Mouse (Mus musculus) kidney, adult 11 months (tissue): ENCODE results near the gene Vps52.

Source experiments
- DNase-seq: peaks from one replicate; pipeline ENCODE4 v3.0.0; 2022

Gene Vps52

DNA sequence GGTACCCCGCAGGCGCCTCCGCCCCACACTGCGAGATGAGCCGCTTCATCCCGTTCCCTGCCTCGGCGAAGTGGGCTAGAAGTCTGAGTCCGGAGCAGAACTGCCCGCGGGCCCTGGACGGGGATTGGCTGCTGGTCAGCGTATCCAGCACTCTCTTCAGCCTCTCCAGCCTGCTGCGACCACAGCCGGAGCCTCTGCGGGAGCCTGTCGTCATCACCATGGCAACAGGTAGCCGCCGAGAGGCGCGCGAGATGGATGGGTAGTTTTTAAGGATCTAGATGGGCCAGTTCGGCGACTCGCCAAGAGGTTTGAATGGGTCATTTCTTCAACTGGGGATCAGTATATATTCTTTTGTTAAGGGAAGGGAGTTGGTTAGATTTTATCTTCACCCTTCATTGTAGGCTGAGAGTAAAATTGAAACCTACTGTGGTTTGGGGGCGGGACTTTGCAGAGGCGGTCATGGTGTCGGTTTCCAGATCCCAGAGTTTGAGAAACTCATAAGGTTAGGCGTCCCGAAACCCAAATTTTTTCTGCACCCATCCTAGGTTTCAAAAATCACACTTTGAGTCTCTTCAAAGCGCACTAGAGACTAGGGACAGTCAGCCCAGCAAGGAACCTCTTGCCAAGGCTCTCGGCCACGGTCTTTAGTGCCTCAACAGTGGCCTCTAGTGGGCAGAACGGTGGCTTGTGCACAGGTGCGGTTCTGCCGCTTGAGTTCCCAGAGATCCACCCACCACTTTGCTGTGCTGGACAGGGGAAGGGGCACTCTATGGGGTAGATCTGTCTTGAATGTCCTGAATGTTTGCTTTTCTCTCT lies 35.1 kb upstream of the Vps52 start:
- peak; percentile 82 for DNase-seq

DNA sequence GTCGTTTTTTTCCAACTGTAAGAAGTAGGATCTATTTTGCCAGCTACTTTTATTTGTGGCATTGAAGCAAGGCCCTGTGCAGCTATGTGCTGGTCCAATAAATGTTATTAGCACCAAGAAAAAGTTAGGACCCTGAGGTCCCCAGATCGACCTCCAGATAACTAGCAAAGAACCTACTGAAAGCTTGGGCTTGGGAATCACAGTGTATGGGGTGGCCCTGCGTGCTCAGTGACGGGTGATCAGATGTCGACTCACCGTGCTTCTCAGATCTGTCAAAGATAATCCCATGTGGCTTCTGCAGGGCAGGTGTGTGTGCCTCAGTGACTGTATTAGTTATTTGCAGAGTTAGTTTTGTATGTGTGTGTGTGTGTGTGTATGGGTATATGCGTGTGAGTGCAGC lies 34.3 kb upstream of the Vps52 start:
- DNase-seq, result no peak

DNA sequence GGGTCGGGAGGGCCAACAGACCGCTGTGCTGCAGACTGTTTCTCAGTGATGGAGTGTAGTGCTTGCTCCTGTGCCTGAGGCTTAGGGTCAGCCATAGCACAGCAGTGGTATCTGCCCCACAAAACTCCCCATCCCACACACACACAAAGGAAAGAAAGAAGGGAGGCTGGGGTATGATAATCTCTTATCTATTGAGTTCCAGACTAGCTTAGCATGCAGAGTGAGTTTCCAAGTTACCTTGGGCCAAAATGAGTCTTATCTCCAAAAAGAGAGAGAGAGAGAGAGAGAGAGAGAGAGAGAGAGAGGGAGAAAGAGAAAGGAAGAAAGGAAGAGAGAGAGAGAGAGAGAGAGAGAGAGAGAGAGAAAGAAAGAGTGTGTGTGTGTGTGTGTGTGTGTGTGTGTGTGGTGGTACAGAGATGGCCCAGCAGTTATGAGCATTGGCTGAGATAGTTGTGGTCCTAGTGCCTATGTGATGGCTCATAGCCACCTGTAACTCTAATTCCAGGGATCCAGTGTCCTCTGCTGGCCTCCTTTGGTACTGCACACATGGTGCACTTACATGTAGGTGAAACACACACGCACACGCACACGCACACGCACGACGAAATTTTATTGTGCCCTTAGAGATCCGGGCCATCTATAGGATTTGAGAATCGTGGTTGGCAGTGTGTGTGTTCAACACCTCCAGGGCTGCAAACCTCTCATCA lies 30.9 kb upstream of the Vps52 start:
- DNase-seq, result no peak

DNA sequence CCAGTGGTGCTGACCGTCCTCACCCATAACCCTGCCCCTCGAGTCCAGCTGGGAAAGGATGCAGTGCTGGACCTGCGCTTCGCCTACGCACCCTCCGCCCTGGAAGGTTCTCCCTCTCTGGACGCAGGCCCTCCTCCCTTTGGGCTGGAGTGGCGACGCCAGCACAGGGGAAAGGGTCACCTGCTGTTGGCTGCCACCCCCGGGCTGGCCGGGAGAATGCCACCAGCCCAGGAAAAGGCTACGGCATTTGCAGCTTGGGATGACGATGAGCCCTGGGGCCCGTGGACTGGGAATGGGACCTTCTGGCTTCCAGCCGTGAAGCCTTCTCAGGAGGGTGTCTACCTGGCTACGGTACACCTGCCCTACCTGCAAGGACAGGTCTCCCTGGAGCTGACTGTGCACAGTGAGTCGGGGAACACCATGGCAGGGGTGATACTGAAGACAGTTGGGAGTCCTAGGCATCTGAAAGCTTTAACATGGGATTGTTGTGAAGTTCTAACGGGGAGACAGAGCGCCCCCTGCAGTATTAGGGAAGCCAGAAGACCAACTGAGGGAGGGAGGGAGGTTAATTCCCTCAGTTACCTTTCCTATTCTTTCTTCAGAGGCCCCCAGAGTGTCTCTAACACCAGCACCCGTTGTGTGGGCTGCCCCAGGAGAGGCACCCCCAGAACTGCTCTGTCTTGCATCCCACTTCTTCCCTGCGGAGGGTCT lies 30.1 kb upstream of the Vps52 start:
- DNase-seq, result no peak

DNA sequence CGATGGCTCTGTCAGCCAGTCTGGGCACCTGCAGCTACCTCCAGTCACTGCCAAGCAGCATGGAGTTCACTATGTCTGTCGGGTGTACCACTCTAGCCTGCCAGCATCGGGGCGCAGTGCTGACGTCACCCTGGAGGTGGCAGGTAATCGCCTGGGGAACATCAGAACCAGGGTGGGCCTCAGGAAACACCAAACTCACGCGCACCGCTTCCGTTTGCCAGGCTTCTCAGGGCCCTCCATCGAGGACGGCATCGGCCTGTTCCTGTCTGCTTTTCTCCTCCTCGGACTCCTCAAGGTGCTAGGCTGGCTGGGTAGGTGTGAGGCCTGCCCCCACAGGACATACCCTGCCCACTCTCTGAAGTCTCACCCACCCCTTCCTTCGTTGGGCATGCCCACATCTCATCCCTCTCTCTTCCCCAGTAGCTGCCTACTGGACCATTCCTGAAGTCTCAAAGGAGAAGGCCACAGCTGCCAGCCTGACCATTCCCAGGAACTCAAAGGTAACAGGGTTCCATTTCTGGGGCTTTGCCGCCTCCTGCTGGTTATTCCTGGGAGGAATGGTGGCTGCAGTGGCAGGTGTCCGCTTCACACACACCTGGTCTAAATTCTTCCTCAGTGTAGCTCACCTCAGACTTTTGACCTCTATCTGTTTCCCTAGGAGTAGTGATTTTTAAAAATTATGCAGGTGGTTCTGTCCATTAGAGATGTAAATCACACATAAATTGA lies 29.2 kb upstream of the Vps52 start:
- no peak for DNase-seq

DNA sequence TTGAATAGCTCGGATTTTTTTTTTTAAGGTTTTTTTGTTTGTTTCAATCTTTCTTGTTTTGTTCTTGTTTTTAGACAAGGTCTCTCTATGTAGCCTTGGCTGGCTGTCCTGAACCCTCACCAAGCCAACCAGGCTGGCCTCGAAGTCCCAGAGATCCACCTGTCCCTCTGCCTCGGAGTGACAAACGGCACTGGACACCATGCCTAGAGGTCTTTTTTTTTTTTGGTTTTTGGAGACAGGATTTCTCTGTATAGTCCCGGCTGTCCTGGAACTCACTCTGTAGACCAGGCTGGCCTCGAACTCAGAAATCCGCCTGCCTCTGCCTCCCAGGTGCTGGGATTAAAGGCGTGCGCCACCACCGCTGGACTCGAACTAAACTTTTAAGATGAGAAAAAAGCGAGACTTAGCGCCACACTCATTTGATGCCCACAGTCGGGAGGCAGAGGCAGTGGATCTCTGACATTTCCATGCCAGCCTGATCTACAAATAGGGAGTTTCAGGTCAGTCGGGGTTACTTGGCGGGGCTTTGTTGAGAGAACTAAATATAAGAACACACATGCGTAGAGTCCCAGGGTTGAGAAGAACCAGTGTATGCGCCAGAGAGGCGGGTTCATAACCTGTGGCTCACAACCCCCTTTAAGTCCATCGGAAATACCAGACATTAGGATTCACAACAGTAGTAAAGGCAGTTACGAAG lies 27.2 kb upstream of the Vps52 start:
- DNase-seq, result no peak

DNA sequence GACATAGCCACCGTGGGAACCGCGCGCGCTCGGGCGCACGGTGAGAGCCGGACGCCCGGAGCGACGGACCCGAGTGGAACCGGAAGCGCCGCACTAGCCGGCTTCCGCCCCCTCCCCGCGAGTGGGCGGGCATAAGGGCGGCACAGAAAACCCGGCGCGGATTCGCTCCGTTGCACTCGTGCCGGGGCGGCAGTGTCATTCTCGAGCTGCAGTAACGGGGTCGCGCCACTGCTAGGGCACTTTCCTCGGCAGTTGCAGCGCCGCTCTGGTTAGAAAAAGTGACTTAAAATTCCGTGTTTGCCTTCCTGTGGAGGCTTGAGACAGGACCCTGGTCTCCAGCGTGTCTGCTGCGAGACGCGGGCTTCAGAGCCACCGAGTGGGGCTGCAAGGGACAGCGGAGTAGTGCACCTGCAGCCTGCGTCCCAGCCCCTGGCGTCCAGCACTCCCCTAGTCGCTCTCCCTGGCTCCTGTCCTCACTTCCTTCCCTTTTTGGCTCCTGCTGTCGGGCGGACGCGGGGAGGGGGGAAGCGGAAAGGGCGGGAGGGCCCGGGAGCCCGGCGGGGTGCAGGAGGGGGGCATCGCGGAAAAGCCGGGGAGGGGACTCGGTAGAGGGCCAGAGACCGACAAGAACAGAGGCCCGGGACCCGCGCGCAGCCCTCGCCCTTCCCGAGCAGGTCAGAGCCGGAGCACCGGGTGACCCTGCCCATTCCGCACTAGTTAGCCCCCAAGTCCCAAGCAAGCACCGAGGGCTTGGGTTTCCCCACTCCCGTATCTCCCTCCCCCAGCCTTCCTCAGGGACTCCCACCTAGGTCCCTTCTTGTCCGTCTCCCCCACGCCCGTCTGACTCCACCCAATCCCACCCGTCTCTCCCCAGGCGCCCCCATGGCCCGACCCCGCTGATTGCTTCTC lies 26.0 kb upstream of the Vps52 start, which contains the start of gene Rgl2:
Gene Rgl2, plus strand, starts transcription at position 173 of the 909 bp plus-strand sequence.
- DNase-seq, result peak; percentile 84

DNA sequence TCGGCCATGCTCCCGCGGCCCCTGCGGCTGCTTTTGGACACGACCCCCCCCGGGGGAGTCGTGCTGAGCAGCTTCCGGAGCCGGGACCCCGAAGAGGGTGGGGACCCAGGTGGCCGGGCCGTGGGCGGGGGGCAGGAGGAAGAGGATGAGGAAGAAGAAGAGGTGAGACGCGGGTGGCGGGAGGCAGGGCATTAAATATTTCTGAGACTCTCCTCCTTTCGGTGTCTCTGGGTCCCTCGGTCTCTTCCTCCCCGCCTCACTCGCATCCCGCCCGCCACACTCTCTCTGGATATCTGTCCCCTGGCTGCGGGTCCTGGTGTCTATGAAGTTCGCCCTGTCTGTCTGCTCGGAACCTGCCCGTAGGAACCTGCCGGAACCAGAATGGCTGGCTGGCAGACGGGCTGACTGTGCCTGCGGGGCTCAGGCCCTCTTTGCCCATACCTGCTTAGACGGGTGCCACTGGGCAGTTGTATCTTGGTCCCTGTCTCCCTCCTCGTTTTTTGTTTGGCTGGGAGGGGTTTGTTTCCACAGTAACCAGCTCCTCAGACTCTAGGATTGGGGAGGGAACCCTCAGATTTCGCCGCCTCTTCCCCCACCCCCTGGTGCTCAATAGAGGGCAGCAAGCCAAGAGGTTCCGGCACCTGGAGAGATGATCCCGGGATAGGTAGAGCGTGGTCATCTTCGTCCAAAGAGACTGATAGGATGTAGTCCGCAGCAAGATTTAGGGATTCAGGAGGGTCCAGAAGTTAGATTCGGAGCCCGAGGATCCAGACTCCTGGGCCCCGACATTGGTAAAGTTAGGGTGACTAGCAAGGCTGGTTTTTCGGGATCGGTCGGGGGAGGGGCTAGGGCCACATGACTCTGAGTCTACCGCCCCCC lies 25.1 kb upstream of the Vps52 start:
- peak; percentile 79 for DNase-seq

DNA sequence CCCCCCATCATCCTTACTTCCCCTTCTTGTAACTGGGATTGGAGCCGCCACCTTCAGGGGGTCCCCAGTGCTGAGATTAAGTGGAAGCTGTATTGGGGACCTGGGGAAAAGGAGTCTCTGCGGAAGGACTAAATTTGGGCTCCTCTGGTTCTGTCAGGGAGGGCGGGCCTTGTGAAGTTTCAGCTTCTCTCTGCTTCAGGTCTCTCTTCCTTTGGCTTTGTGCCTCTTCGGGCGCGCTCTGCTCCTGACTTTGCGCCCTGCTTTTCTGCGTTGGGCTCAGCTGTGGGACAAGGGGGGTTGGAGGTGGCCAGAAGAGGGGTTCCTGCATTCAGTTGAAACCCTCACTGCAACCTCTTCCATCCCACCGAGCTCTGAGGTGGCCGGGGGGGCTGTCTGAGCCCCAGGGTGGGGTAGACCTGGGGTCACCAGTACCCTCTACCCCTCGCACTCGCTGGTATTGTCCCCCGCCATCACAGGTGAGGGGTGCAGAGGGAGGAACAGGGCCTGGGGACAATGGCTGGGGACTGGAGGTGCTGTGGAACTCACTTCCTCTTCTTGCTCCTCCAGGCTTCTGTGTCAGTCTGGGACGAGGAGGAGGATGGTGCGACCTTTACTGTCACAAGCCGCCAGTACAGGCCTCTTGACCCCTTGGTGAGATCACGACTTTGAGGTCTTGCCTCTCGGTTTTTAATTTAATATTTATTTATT lies 24.3 kb upstream of the Vps52 start:
- DNase-seq, result no peak

DNA sequence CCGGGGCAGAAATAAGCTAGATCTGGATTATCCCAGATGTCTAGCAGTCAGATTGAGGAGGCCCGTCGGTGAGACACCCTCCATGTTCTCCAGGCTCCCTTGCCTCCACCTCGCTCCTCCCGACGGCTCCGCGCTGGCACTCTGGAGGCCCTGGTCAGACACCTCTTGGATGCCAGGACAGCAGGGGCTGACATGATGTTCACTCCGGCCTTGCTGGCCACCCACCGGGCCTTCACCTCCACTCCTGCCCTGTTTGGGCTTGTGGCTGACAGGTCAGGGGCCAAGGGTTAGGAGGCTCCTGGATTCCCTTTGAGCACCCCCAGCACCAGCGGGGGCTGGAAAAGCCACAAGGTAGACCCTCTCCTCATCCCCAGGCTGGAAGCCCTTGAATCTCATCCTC lies 23.7 kb upstream of the Vps52 start:
- DNase-seq, result no peak

DNA sequence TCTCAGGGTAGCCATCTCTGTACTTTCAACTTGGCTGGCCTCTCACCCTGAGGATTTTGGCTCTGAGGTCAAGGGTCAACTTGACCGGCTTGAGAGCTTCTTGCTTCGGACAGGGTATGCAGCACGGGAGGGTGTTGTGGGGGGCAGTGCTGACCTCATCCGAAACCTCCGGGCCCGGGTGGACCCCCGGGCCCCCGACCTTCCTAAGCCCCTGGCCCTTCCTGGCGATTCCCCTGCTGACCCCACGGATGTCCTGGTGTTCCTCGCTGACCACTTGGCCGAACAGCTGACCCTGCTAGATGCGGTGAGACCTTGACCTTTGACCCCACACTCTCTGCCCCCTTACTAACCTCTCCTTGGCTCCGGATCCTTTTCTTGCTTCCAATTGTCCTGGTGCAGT lies 23.2 kb upstream of the Vps52 start:
- no peak for DNase-seq

DNA sequence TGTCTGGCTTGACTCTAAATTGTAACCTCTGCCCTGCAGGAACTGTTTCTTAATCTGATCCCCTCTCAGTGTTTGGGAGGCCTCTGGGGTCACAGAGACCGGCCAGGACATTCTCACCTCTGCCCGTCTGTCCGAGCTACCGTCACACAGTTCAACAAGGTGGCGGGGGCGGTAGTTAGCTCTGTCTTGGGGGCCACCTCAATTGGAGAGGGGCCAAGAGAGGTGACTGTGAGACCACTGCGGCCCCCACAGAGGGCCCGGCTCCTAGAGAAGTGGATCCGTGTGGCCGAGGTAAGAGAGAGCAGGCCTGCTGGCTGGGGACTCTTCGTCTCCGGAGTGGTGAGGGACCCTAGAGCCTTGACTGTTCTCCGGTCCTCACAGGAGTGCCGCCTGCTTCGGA lies 22.6 kb upstream of the Vps52 start:
- DNase-seq, result no peak

DNA sequence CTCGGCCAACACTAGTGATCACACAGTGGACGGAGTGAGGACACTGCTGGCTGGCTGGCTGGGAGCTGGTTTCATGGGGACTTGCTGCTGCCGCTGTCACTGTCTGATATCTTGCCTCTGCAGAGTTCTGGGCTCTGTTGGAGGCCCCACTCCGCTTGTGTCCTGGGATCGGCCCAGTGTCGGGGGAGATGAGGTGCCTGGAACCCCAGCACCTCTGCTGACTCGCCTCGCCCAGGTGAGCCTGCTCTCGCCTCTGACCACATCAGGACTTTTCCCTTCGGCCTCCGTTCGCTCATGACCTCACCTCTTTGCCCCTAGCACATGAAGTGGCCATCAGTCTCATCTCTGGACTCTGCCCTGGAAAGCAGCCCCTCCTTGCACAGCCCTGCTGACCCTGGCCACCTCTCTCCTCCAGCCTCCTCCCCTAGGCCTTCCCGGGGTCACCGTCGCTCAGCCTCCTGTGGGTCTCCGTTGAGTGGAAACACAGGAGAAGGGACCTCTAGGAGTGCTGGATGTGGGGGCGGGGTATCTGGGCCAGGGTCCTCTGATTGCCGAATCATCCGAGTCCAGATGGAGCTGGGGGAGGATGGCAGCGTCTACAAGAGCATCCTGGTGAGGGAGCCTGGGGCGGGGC lies 20.1 kb upstream of the Vps52 start:
- DNase-seq, result no peak

DNA sequence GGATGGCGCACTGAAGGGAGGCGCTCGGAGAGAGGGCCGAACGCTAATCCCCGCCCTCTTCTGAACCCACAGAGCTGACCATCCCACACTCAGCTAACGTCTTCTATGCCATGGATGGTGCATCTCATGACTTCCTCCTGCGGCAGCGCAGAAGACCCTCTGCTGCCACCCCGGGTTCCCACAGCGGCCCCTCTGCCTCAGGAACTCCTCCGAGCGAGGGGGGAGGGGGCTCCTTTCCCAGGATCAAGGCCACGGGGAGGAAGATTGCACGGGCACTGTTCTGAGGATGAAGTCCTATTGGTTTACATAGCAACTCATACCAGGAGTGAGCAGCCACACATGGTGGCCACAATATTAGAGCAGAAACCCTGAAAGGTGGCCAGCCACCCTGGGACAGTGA lies 18.6 kb upstream of the Vps52 start:
- DNase-seq, result no peak

DNA sequence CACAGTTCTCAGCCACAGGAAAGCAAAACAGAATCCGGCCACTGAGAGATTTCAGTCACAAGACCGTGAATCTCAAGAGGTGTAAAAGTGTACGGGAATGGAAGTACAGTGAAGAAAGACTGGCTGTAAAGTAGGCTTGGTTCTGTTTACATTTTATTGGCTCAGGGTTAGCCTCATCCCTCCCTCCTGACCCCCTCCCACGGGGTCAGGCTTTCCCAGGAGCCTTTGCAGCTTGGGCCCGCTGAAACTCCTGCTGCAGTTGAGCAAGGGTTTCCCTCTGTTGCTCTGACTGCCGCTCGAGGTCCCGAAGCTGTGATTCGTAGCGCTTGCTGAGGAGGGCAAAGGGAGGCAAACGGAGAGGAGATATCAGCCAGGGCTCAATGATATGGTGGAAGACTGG lies 16.8 kb upstream of the Vps52 start:
- no peak for DNase-seq

DNA sequence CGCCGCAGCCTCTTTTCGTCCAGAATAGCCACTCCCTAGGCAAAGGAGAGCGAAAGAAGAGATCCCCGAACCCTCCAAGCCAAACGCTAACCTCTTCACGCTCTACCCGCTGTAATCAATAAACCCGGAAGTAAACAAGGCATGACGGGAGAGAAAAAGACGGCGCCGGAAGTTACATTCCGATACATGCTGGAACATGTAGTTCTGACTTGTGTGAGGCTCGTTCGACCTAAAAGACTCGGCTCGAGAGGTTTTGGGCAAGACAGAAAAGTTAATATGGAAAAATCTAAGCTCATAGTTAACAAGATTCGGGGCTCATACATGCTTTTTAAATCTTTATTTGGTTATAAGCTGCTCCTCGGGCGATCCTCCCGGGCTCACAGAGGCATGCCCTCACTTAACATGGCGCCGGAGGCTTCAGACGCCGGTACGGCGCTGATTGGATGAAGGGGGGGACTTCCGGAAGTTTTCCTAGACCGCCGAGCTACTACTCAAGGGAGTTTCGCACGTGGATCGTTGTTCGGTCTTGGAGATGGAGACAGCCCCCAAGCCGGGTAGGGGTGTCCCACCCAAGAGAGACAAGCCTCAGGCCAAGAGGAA lies 15.3 kb upstream of the Vps52 start, which contains the start of the genes Pfdn6 and Wdr46:
Gene Pfdn6, minus strand, starts transcription at position 138 of the 600 bp plus-strand sequence.
Gene Wdr46, plus strand, starts transcription at position 455 of the 600 bp plus-strand sequence.
- peak; percentile 88 for DNase-seq

DNA sequence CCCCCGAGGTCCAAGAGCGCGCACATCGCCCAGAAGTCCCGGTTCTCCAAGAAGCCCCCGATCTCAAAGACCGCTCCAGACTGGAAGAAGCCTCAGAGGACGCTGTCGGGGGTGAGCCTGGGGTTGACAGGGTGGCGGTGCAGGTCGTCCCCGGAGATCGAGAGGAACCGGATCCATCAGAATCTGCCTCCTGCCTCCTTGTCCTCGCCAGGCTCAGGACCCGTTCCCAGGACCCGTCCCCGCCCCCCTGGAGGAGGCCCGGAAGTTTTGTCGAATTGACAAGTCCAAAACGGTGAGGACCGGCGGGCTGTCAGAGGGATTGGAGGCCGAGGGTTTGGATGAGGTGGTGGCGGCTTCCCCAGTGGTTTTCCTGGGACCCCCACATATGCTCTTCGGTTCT lies 14.6 kb upstream of the Vps52 start:
- DNase-seq, result no peak

DNA sequence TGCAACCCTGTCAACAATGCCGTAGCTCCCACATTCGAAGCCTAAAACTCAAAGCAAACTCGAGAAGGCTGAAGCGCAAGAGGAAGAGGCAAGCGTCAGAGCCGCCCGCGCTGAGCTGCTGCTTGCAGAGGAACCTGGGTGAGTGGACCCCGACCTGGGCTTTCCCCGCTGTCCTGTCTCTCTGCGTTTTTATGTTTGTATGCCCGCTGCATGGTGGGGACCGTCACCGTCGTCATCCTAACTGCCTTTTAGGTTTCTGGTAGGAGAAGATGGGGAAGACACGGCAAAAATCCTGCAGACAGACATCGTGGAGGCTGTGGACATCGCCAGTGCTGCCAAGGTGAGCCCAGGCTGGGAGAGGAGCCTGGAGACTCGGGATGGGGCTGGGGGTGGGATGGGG lies 14.2 kb upstream of the Vps52 start:
- no peak for DNase-seq

DNA sequence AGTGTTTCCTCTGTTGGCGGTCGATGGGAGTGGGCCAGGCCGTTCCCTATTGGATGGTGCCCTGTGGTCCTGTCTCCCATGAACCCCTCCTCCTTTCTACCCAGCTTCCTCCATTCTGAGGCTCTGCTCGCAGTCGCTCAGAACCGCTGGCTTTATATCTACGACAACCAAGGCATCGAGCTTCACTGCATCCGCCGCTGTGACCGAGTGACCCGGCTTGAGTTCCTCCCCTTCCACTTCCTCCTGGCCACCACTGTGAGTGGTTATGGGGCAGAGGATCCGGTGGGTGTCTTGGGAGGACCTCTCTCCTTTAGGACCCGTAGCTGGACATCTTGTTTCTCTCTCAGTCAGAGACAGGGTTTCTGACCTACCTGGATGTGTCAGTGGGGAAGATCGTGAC lies 12.2 kb upstream of the Vps52 start:
- DNase-seq, result no peak
